Mouse (Mus musculus): ENCODE measurements at regions not wholly inside any gene's neighbourhood (a gene's known extent, or its start where the extent isn't known, plus 50 kb on each side); places are given as distances from the start of the nearest gene placed in this dataset.

- Histone ChIP-seq H3K4me1 (ENCODE audit: control insufficient read depth, insufficient read depth, low read length) (no peaks in the 10 kb centered on the region), H3K27ac (ENCODE audit: insufficient read depth, low read length) (no peak overlapping the region), H3K4me3 (ENCODE audit: insufficient read depth, low read length) (no peak overlapping the region)
- TF ChIP-seq POLR2A (IDR thresholded peaks at IDR 0.05; ENCODE audit: low read depth, low read length) (no peak), CTCF (IDR thresholded peaks at IDR 0.05; ENCODE audit: borderline replicate concordance, insufficient read depth, low read length) (no peak)
Observed at GRCm38 (mm10) chr13:97320298-97320697, 79.4 kb downstream of the Enc1 start.

GRCm38 (mm10) chr13:97317633-97318032, 76.7 kb downstream of the Enc1 start:
- H3K4me3 ChIP-seq (ENCODE audit: insufficient read depth, low read length) = no peak overlapping the region
- no peak overlapping the region for H3K27ac ChIP-seq (ENCODE audit: insufficient read depth, low read length)
- TF ChIP-seq POLR2A (IDR thresholded peaks at IDR 0.05; ENCODE audit: low read depth, low read length) = no peak
- no peak for TF ChIP-seq CTCF (IDR thresholded peaks at IDR 0.05; ENCODE audit: borderline replicate concordance, insufficient read depth, low read length)
- H3K4me1 ChIP-seq (ENCODE audit: control insufficient read depth, insufficient read depth, low read length) = no peaks in the 10 kb centered on the region

DNA sequence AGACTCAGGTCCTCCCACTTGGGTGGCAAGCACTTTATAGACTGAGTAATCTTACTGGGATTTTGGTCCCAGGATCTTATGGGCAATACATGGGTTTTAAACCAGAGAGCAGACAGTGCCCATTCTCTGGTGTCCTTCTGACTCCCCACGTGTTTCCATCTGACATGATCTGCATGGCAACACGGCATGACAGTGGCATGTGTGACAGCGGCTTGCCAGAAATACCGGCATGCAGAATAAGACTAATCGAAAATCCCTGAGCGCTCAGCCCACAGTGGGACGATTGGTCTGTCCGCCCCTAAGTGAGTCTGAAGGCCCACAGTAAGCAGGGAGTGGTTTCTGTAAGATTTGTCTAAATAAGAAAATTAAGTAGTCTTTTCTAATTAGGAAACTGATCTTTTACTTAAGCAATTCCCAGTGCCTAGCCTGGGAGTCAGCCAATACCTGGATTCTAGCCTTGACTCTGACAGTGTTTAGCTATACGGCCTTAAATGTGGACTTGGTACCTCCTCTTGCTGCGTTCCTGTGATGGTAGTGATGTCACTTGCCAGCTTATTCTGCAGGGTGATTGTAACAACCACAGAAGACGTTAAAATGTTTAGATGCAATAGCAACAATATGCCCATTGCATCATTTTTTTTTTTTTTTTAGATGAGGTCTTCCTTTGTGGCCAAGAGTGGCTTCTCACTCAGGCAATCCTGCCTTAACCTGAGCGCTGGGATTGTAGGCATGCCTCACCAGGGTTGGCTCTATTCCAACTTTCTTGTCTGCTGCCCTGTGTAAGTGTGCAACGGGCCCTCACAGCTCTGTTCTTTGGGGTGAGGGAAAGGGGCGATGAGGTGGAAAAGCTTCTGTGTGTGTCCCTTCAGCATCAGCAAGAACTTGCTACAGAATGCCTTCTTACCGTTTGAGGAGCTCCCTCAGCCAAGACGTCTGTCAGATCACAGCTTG, 71.8 kb downstream of the Enc1 start:
- Histone ChIP-seq H3K4me1 (ENCODE audit: control insufficient read depth, insufficient read depth, low read length) (no peaks in the 10 kb centered on the region), H3K27ac (ENCODE audit: insufficient read depth, low read length) (no peak overlapping the region)
- TF ChIP-seq POLR2A (IDR thresholded peaks at IDR 0.05; ENCODE audit: low read depth, low read length) (no peak), CTCF (IDR thresholded peaks at IDR 0.05; ENCODE audit: borderline replicate concordance, insufficient read depth, low read length) (no peak)

GRCm38 (mm10) chr13:97311340-97311739, 70.4 kb downstream of the Enc1 start:
- H3K4me1 ChIP-seq (ENCODE audit: control insufficient read depth, insufficient read depth, low read length) = no peaks in the 10 kb centered on the region
- no peak for TF ChIP-seq CTCF (IDR thresholded peaks at IDR 0.05; ENCODE audit: borderline replicate concordance, insufficient read depth, low read length)
- TF ChIP-seq POLR2A (IDR thresholded peaks at IDR 0.05; ENCODE audit: low read depth, low read length) = no peak
- no peak overlapping the region for H3K4me3 ChIP-seq (ENCODE audit: insufficient read depth, low read length)
- H3K27ac ChIP-seq (ENCODE audit: insufficient read depth, low read length) = no peak overlapping the region

More for the DNA sequence above, 71.8 kb downstream of the Enc1 start:
- no peak overlapping the region for H3K4me3 ChIP-seq (ENCODE audit: insufficient read depth, low read length)

- H3K4me1 ChIP-seq (ENCODE audit: control insufficient read depth, insufficient read depth, low read length) = no peaks in the 10 kb centered on the region
- no peak for TF ChIP-seq CTCF (IDR thresholded peaks at IDR 0.05; ENCODE audit: borderline replicate concordance, insufficient read depth, low read length)
- no peak for TF ChIP-seq POLR2A (IDR thresholded peaks at IDR 0.05; ENCODE audit: low read depth, low read length)
- H3K4me3 ChIP-seq (ENCODE audit: insufficient read depth, low read length) = no peak overlapping the region
- no peak overlapping the region for H3K27ac ChIP-seq (ENCODE audit: insufficient read depth, low read length)
Observed at GRCm38 (mm10) chr13:97310855-97311189, 69.9 kb downstream of the Enc1 start.

DNA sequence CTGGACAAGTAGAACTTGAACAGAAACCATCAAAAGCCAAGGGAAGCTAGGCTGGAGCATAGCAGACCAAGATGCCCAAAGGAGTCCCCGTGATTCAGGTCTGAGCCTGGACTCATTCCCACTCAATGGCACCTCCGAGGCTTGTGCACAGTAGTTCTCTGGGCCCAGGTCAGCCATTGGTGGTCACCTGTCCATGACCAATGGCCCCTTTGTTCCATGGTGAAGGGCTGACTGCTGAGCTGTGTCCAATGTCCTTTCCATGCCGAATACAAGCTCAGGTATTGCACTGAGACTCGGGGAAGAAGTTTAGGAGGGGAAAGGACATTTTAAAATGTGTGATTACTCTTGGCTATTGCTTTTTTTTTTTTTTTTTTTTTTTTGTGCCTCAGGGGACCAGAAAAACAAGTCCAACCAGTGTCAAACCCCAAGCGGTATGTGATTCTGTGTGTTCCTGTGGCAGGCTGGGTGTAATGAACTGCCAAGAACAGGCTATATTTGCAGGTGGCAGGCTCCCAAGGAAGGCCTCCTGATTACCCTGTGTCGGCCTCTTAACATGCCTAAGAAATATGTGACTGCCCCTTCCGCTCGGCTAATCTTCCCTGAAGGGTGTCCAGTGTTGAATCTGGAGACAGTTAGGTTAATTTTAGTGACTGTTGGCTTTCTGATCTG, 69.4 kb downstream of the Enc1 start:
- H3K4me1 ChIP-seq (ENCODE audit: control insufficient read depth, insufficient read depth, low read length) = no peaks in the 10 kb centered on the region
- no peak overlapping the region for H3K27ac ChIP-seq (ENCODE audit: insufficient read depth, low read length)
- no peak overlapping the region for H3K4me3 ChIP-seq (ENCODE audit: insufficient read depth, low read length)
- TF ChIP-seq POLR2A (IDR thresholded peaks at IDR 0.05; ENCODE audit: low read depth, low read length) = no peak
- no peak for TF ChIP-seq CTCF (IDR thresholded peaks at IDR 0.05; ENCODE audit: borderline replicate concordance, insufficient read depth, low read length)

DNA sequence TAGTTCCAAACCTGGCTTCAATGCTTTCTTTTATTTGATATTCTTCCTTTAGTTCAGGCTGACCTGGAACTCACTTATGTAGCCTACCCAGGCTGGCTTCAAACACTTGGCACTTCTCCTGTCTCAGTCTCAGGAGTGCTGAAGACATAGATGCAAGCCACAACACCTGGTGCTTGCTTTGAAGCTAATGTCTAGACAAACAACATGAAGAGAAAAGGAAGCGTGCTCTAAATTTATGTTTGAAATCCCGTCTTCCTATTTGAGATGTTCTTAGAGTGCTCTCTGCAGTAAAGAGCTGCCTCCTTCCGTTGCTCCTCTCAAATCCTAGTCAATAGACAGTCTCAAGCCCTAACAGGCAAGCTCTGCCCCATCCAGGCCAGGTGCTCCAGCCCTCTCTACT, 68.5 kb downstream of the Enc1 start:
- Histone ChIP-seq H3K27ac (ENCODE audit: insufficient read depth, low read length) (no peak overlapping the region), H3K4me1 (ENCODE audit: control insufficient read depth, insufficient read depth, low read length) (no peaks in the 10 kb centered on the region), H3K4me3 (ENCODE audit: insufficient read depth, low read length) (no peak overlapping the region)
- TF ChIP-seq POLR2A (IDR thresholded peaks at IDR 0.05; ENCODE audit: low read depth, low read length) = no peak
- TF ChIP-seq CTCF (IDR thresholded peaks at IDR 0.05; ENCODE audit: borderline replicate concordance, insufficient read depth, low read length) = no peak

GRCm38 (mm10) chr13:97308431-97308830, 67.5 kb downstream of the Enc1 start:
- TF ChIP-seq POLR2A (IDR thresholded peaks at IDR 0.05; ENCODE audit: low read depth, low read length) (no peak), CTCF (IDR thresholded peaks at IDR 0.05; ENCODE audit: borderline replicate concordance, insufficient read depth, low read length) (no peak)
- no peak overlapping the region for H3K27ac ChIP-seq (ENCODE audit: insufficient read depth, low read length)
- H3K4me3 ChIP-seq (ENCODE audit: insufficient read depth, low read length) = no peak overlapping the region
- no peaks in the 10 kb centered on the region for H3K4me1 ChIP-seq (ENCODE audit: control insufficient read depth, insufficient read depth, low read length)
